Mouse (Mus musculus) heart, embryonic 15.5 days (tissue): Measurements from ENCODE around the gene Gpr160. TPM values are rescaled to one million over a fixed set of nuclear protein-coding genes. Genes with fewer than 3 reads are reported as not detected.
"Not testable (repeated sequence)": the region's sequence is repeated elsewhere in the genome, so short reads cannot be mapped to it uniquely, and the experiment has no call there.

Experiments used
- ATAC-seq: fragments of 200-750 bp; cut with Nextera tagmentation; replicated peaks from 2 replicates; pipeline ENCODE4 v1.8.0; 2017; ENCODE audit warnings: low read depth, moderate TSS enrichment; ENCODE audit not compliant: insufficient number of reproducible peaks, insufficient read depth, low FRiP score
- H3K27ac ChIP-seq: fragments of 300-500 bp; sonication (generic); 2 replicates; pipeline ENCODE4 v1.5.1; 2015; ENCODE audit warnings: mild to moderate bottlenecking, inconsistent platforms
- H3K27me3 ChIP-seq: fragments of 300-500 bp; sonication (generic); 2 replicates; pipeline ENCODE4 v1.6.1; 2015; ENCODE audit warnings: inconsistent platforms
- H3K36me3 ChIP-seq: fragments of 300-500 bp; sonication (generic); 2 replicates; pipeline ENCODE4 v1.6.1; 2015; ENCODE audit warnings: mild to moderate bottlenecking, inconsistent platforms
- H3K4me1 ChIP-seq: fragments of 300-500 bp; sonication (generic); replicated peaks from 2 replicates; pipeline ENCODE4 v1.6.1; 2015; ENCODE audit warnings: inconsistent platforms
- H3K4me2 ChIP-seq: fragments of 300-500 bp; sonication (generic); 2 replicates; pipeline ENCODE4 v1.6.1; 2015; ENCODE audit warnings: inconsistent platforms, mild to moderate bottlenecking, moderate library complexity
- H3K4me3 ChIP-seq: fragments of 300-500 bp; sonication (generic); 2 replicates; pipeline ENCODE4 v1.5.1; 2015; ENCODE audit warnings: mild to moderate bottlenecking, inconsistent platforms
- H3K9ac ChIP-seq: fragments of 300-500 bp; sonication (generic); 2 replicates; pipeline ENCODE4 v1.6.1; 2015; ENCODE audit warnings: mild to moderate bottlenecking, inconsistent platforms
- H3K9me3 ChIP-seq: fragments of 300-500 bp; sonication (generic); replicated peaks from 2 replicates; pipeline ENCODE4 v1.6.1; 2016; ENCODE audit warnings: inconsistent platforms
- WGBS: fragments of 180-500 bp; shearing (Covaris S2); methylation state at CpG from one replicate; pipeline ENCODE4 v1.1.7; 2015; ENCODE audit warnings: mixed read lengths; 5-methylcytosine and 5-hydroxymethylcytosine counted together
- polyA plus RNA-seq: library from polyadenylated mRNA; unstranded; fragments of >200 nt; fragmentation: Nextera tagmentation; extraction: Ambion mirVana; gene quantifications from 2 replicates; pipeline ENCODE4 v1.2.1, GENCODE M21; 2015

Gene Gpr160
- polyA plus RNA-seq, 1 experiment from 2014 or later = 1.1 TPM

- 91% methylated on average over 8 of the region's 8 CpGs for WGBS
- H3K9me3 ChIP-seq, H3K36me3 ChIP-seq, H3K4me2 ChIP-seq, ATAC-seq, H3K4me1 ChIP-seq, H3K4me3 ChIP-seq, H3K9ac ChIP-seq, H3K27me3 ChIP-seq, H3K27ac ChIP-seq: not testable (repeated sequence)
Measured at GRCm38 (mm10) chr3:30859599-30859998, 3.8 kb downstream of the Gpr160 start.

GRCm38 (mm10) chr3:30860705-30861104 is 5.0 kb downstream of the Gpr160 start:
- ATAC-seq = no peak
- no peak overlapping the region for H3K27ac ChIP-seq
- no peak overlapping the region for H3K4me3 ChIP-seq
- H3K36me3 ChIP-seq = no peaks in the 10 kb centered on the region
- no peak overlapping the region for H3K4me2 ChIP-seq
- 70% methylated on average over 4 of the region's 4 CpGs for WGBS
- no peak overlapping the region for H3K9ac ChIP-seq
- no peaks in the 10 kb centered on the region for H3K9me3 ChIP-seq
- 0 out of 2 replicates have a peak, but pooled peaks cover 3% of the 10 kb centered on the region for H3K27me3 ChIP-seq
- peaks cover 3% of the 10 kb centered on the region; the same call in 1 of the 2 replicates for H3K4me1 ChIP-seq

GRCm38 (mm10) chr3:30863712-30864435 is 8.1 kb downstream of the Gpr160 start:
- no peak overlapping the region for H3K9ac ChIP-seq
- H3K4me3 ChIP-seq = no peak overlapping the region
- no peaks in the 10 kb centered on the region for H3K36me3 ChIP-seq
- no peak for ATAC-seq
- H3K27ac ChIP-seq = no peak overlapping the region
- H3K4me2 ChIP-seq = no peak overlapping the region
- H3K4me1 ChIP-seq = no peaks in the 10 kb centered on the region
- H3K9me3 ChIP-seq = no peaks in the 10 kb centered on the region
- no peaks in the 10 kb centered on the region for H3K27me3 ChIP-seq
- 66% methylated on average over 5 of the region's 5 CpGs for WGBS

GRCm38 (mm10) chr3:30864640-30865039 is 8.9 kb downstream of the Gpr160 start:
- H3K36me3 ChIP-seq = no peaks in the 10 kb centered on the region
- H3K9ac ChIP-seq = no peak overlapping the region
- WGBS = 65% methylated on average over 1 of the region's 1 CpGs
- no peak overlapping the region for H3K4me3 ChIP-seq
- H3K4me1 ChIP-seq = no peaks in the 10 kb centered on the region
- no peak overlapping the region for H3K4me2 ChIP-seq
- H3K9me3 ChIP-seq = no peaks in the 10 kb centered on the region
- no peaks in the 10 kb centered on the region for H3K27me3 ChIP-seq
- no peak for ATAC-seq
- no peak overlapping the region for H3K27ac ChIP-seq

- Histone ChIP-seq H3K36me3 (no peaks in the 10 kb centered on the region), H3K4me1 (no peaks in the 10 kb centered on the region), H3K9ac (no peak overlapping the region), H3K27ac (no peak overlapping the region), H3K4me3 (no peak overlapping the region), H3K4me2 (no peak overlapping the region), H3K27me3 (no peaks in the 10 kb centered on the region), H3K9me3 (no peaks in the 10 kb centered on the region)
- WGBS = 72% methylated on average over 5 of the region's 5 CpGs
- no peak for ATAC-seq
Measured at GRCm38 (mm10) chr3:30868176-30868575, 12.4 kb downstream of the Gpr160 start.

GRCm38 (mm10) chr3:30868625-30869024 is 12.9 kb downstream of the Gpr160 start:
- WGBS = 63% methylated on average over 5 of the region's 5 CpGs

GRCm38 (mm10) chr3:30869995-30870394 is 14.2 kb downstream of the Gpr160 start:
- no peak overlapping the region for H3K9ac ChIP-seq
- no peaks in the 10 kb centered on the region for H3K36me3 ChIP-seq
- no peak overlapping the region for H3K4me3 ChIP-seq
- H3K9me3 ChIP-seq = no peaks in the 10 kb centered on the region
- H3K4me2 ChIP-seq = no peak overlapping the region
- H3K27me3 ChIP-seq = no peaks in the 10 kb centered on the region
- WGBS = 79% methylated on average over 1 of the region's 1 CpGs
- H3K27ac ChIP-seq = no peak overlapping the region
- no peaks in the 10 kb centered on the region for H3K4me1 ChIP-seq
- no peak for ATAC-seq

More at GRCm38 (mm10) chr3:30868625-30869024, 12.9 kb downstream of the Gpr160 start:
- no peaks in the 10 kb centered on the region for H3K27me3 ChIP-seq
- H3K27ac ChIP-seq = no peak overlapping the region
- H3K4me3 ChIP-seq = no peak overlapping the region
- H3K4me2 ChIP-seq = no peak overlapping the region
- H3K9ac ChIP-seq = no peak overlapping the region
- no peaks in the 10 kb centered on the region for H3K4me1 ChIP-seq
- H3K9me3 ChIP-seq = no peaks in the 10 kb centered on the region
- no peak for ATAC-seq
- H3K36me3 ChIP-seq = no peaks in the 10 kb centered on the region

- no peaks in the 10 kb centered on the region for H3K27me3 ChIP-seq
- H3K4me3 ChIP-seq = no peak overlapping the region
- no peaks in the 10 kb centered on the region for H3K36me3 ChIP-seq
- H3K4me2 ChIP-seq = no peak overlapping the region
- H3K27ac ChIP-seq = no peak overlapping the region
- 80% methylated on average over 6 of the region's 6 CpGs for WGBS
- no peaks in the 10 kb centered on the region for H3K9me3 ChIP-seq
- no peak overlapping the region for H3K9ac ChIP-seq
- no peak for ATAC-seq
- H3K4me1 ChIP-seq = no peaks in the 10 kb centered on the region
Measured at GRCm38 (mm10) chr3:30876709-30877108, 21.0 kb downstream of the Gpr160 start.

GRCm38 (mm10) chr3:30887449-30887848 is 31.7 kb downstream of the Gpr160 start:
- WGBS = 78% methylated on average over 3 of the region's 3 CpGs
- Histone ChIP-seq H3K27ac (no peak overlapping the region), H3K4me2 (no peak overlapping the region), H3K4me3 (no peak overlapping the region), H3K9ac (no peak overlapping the region), H3K4me1 (no peaks in the 10 kb centered on the region), H3K36me3 (no peaks in the 10 kb centered on the region), H3K9me3 (no peaks in the 10 kb centered on the region), H3K27me3 (no peaks in the 10 kb centered on the region)
- ATAC-seq = no peak

- WGBS = 32% methylated on average over 1 of the region's 1 CpGs
- H3K4me2 ChIP-seq = no peak overlapping the region
- H3K27me3 ChIP-seq = no peaks in the 10 kb centered on the region
- ATAC-seq = no peak
- no peaks in the 10 kb centered on the region for H3K4me1 ChIP-seq
- H3K9ac ChIP-seq = no peak overlapping the region
- no peaks in the 10 kb centered on the region for H3K9me3 ChIP-seq
- H3K36me3 ChIP-seq = no peaks in the 10 kb centered on the region; the same call in 1 of the 2 replicates
- H3K4me3 ChIP-seq = no peak overlapping the region
- H3K27ac ChIP-seq = no peak overlapping the region; the same call in 1 of the 2 replicates
Measured at GRCm38 (mm10) chr3:30889014-30889413, 33.3 kb downstream of the Gpr160 start.

- no peak overlapping the region for H3K4me2 ChIP-seq
- no peaks in the 10 kb centered on the region for H3K27me3 ChIP-seq
- H3K4me3 ChIP-seq = no peak overlapping the region
- peaks cover 22% of the 10 kb centered on the region for H3K36me3 ChIP-seq
- 0 out of 2 replicates have a peak, but pooled peaks cover 3% of the 10 kb centered on the region for H3K4me1 ChIP-seq
- no peak for ATAC-seq
- H3K9me3 ChIP-seq = no peaks in the 10 kb centered on the region
- H3K9ac ChIP-seq = no peak overlapping the region
- WGBS = 86% methylated on average over 5 of the region's 5 CpGs
- H3K27ac ChIP-seq = no peak overlapping the region
Measured at GRCm38 (mm10) chr3:30896721-30897120, 41.0 kb downstream of the Gpr160 start.

- no peak overlapping the region for H3K27ac ChIP-seq
- H3K4me1 ChIP-seq = 0 out of 2 replicates have a peak, but pooled peaks cover 3% of the 10 kb centered on the region
- no peak for ATAC-seq
- no peaks in the 10 kb centered on the region for H3K27me3 ChIP-seq
- no peak overlapping the region for H3K4me3 ChIP-seq
- H3K9ac ChIP-seq = no peak overlapping the region
- peaks cover 36% of the 10 kb centered on the region for H3K36me3 ChIP-seq
- 94% methylated on average over 8 of the region's 8 CpGs for WGBS
- H3K4me2 ChIP-seq = no peak overlapping the region
- no peaks in the 10 kb centered on the region for H3K9me3 ChIP-seq
Measured at GRCm38 (mm10) chr3:30899407-30899806, 43.7 kb downstream of the Gpr160 start.
